Mouse (Mus musculus) embryonic facial prominence, embryonic 10.5 days (tissue): ENCODE measurements around the gene Ms4a18. TPM values are rescaled to one million over a fixed set of nuclear protein-coding genes. Genes with fewer than 3 reads are reported as not detected.

Experiments used
- DNase-seq: peaks from one replicate; pipeline ENCODE4 v3.0.0-alpha.2; 2017; ENCODE audit warnings: low spot score
- H3K27ac ChIP-seq: fragments of 300-500 bp; sonication (generic); replicated peaks from 2 replicates; pipeline ENCODE4 v1.5.1; 2016; ENCODE audit warnings: mild to moderate bottlenecking
- H3K27me3 ChIP-seq: fragments of 300-500 bp; sonication (generic); replicated peaks from 2 replicates; pipeline ENCODE4 v1.6.1; 2016; ENCODE audit warnings: low read depth, mild to moderate bottlenecking; ENCODE audit not compliant: poor library complexity, severe bottlenecking
- H3K36me3 ChIP-seq: fragments of 300-500 bp; sonication (generic); replicated peaks from 2 replicates; pipeline ENCODE4 v1.6.1; 2016; ENCODE audit warnings: mild to moderate bottlenecking, moderate library complexity
- H3K4me1 ChIP-seq: fragments of 300-500 bp; sonication (generic); 2 replicates; pipeline ENCODE4 v1.6.1; 2016
- H3K4me3 ChIP-seq: fragments of 300-500 bp; sonication (generic); 2 replicates; pipeline ENCODE4 v1.5.1; 2016; ENCODE audit warnings: mild to moderate bottlenecking, moderate library complexity
- H3K9me3 ChIP-seq: fragments of 300-500 bp; sonication (generic); 2 replicates; pipeline ENCODE4 v1.6.1; 2016; ENCODE audit warnings: mild to moderate bottlenecking
- WGBS: fragments of 180-500 bp; shearing (Covaris S2); methylation state at CpG from one replicate; pipeline ENCODE4 v1.1.7; 2016; 5-methylcytosine and 5-hydroxymethylcytosine counted together
- polyA plus RNA-seq: library from polyadenylated mRNA; unstranded; fragments of >200 nt; fragmentation: Nextera tagmentation; extraction: Ambion mirVana; gene quantifications from 2 replicates; pipeline ENCODE4 v1.2.1, GENCODE M21; 2016

Gene Ms4a18
- polyA plus RNA-seq, 1 experiment from 2014 or later, result not detected

DNA sequence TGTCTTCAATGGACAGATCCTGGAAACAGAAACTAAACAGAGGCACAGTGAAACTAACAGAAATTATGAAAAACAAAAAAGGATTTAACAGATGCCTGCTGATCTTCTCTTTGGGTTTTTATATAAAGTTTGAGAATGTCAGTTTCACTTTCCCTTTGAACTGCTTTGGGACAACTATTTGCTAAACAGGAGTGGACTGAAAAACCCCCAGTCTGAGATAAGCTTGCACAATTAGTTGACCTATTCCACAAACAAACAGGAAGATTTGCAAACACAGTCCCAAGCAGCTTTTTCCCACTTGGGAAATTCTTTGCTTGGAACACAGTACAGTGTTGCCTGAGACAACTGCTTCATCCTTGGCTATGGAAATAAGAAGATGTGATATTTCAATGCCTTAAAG lies 19.7 kb upstream of the Ms4a18 start:
- no peak overlapping the region for H3K27ac ChIP-seq
- H3K4me1 ChIP-seq, result no peaks in the 10 kb centered on the region
- no peaks in the 10 kb centered on the region for H3K27me3 ChIP-seq
- H3K9me3 ChIP-seq, result 0 out of 2 replicates have a peak, but pooled peaks cover 3% of the 10 kb centered on the region
- no peaks in the 10 kb centered on the region for H3K36me3 ChIP-seq
- no peak overlapping the region for H3K4me3 ChIP-seq
- no peak for DNase-seq

DNA sequence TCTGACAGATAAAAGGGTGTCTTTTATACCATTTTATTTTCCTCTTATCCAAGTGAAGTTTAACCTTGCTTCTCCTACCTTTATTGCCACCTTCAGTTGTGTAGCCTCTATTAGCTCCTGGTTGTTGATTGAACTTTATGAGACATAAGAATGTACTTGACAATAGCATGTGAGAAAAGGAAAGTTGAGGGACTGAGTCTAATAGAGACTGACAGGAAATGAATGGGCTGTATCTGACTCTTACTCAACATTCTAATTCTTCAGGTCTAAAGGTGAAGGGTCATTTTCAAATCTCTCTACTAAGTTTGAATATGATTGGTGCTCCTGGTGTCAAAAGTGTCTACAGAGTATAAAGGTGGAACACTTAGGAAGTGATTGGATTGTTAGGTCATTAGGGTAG lies 4.6 kb upstream of the Ms4a18 start:
- Histone ChIP-seq H3K27ac (no peak overlapping the region), H3K9me3 (no peaks in the 10 kb centered on the region), H3K36me3 (no peaks in the 10 kb centered on the region), H3K4me3 (no peak overlapping the region), H3K27me3 (no peaks in the 10 kb centered on the region), H3K4me1 (no peaks in the 10 kb centered on the region)
- DNase-seq, result no peak

DNA sequence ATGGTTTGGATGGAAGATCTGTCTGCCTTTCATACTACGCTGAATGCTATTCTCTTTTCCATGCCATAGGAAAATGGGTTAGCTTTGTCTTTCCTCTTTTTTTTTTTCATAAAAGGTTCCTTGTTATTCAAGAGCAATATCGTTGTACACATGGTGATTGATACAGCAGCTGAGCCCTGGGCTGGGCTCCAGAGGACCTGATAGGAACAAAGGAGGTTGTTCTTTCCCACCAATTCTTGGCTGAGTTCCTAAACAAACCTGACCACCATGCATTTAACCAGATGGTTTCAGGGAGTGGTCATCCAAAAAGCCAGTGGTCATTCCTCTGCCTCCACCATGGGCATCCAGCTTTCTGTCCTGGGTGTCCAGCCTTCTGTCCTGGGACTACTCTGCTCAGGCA lies 580 bp downstream of the Ms4a18 start:
- 84% methylated on average over 2 of the region's 2 CpGs for WGBS
- Histone ChIP-seq H3K4me3 (no peak overlapping the region), H3K4me1 (no peaks in the 10 kb centered on the region), H3K27ac (no peak overlapping the region), H3K36me3 (no peaks in the 10 kb centered on the region), H3K27me3 (no peaks in the 10 kb centered on the region), H3K9me3 (no peaks in the 10 kb centered on the region)
- no peak for DNase-seq

DNA sequence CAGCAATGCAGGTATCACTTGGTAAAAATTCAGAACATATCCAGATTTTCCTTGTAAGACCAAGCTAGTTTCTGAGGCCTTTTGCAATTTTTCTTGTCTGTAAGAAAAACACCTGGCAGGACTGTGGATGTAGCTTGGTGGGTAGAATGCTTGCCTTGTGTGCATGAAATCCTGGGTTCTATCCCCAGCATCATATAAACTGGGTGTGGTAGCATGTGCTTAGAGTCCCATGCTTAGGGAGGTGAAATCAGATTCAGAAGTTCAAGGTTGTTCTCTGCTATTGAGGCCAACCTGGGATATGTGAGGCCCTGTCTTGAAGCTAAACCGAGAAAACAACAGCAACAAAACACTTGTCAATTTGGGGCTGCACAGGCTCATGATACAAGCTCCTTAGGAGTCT lies 1.8 kb downstream of the Ms4a18 start:
- 77% methylated on average over 1 of the region's 1 CpGs for WGBS
- H3K4me3 ChIP-seq, result no peak overlapping the region

DNA sequence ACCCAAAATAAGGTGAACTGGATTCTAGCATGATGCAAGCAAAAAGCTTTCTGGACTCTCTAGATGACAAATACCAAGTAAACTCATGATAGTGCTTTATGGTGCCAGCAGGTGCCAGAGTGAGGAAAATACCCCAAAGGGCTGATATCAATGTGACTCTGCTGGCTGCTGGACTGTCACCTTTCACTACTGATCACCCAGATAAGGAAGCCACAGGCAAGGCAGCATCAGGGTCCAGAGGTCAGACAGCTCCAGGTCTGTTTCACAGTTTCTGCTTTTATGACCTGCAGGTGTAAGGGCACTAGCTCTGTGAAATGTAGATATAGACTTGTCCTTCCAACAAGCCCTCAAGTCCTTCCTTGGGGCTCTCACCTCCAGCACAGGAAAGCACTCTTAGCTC lies 2.4 kb downstream of the Ms4a18 start:
- no peak overlapping the region for H3K4me3 ChIP-seq
- H3K4me1 ChIP-seq, result no peaks in the 10 kb centered on the region
- H3K27ac ChIP-seq, result no peak overlapping the region
- H3K36me3 ChIP-seq, result no peaks in the 10 kb centered on the region
- no peaks in the 10 kb centered on the region for H3K27me3 ChIP-seq
- DNase-seq, result no peak
- H3K9me3 ChIP-seq, result no peaks in the 10 kb centered on the region

More for the DNA sequence above, 1.8 kb downstream of the Ms4a18 start:
- DNase-seq, result no peak
- Histone ChIP-seq H3K9me3 (no peaks in the 10 kb centered on the region), H3K36me3 (no peaks in the 10 kb centered on the region), H3K27me3 (no peaks in the 10 kb centered on the region), H3K27ac (no peak overlapping the region), H3K4me1 (no peaks in the 10 kb centered on the region)

DNA sequence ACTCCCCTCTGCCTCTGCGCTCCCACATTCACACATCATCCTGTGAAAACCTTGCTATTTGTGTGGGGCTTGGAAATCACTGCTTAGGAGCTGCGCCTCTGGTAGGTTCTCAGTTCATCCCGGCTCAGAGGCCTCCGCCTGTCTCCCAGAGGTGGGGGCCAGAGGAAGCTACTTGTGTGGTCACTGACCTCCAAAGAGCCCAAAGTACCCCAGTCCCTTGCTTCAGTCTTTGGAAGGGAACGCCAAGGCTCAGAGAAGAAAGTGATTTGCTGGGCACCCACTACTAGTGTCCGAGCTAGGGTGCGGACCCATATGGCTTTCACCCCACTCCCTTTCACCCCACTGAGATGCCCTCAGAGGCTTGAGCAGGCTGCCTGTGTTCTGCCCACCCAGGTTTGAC lies 24.7 kb downstream of the Ms4a18 start, which contains the start of gene Ms4a15:
Gene Ms4a15 (minus strand): TSS at position 101 of the 400 bp plus-strand sequence.
- WGBS, result 84% methylated on average over 7 of the region's 7 CpGs
- H3K4me1 ChIP-seq, result no peaks in the 10 kb centered on the region
- no peaks in the 10 kb centered on the region for H3K36me3 ChIP-seq
- H3K9me3 ChIP-seq, result no peaks in the 10 kb centered on the region
- H3K4me3 ChIP-seq, result no peak within 1 kb of the TSS
- no peak for DNase-seq
- no peaks in the 10 kb centered on the region for H3K27me3 ChIP-seq
- no peak within 1 kb of the TSS for H3K27ac ChIP-seq

DNA sequence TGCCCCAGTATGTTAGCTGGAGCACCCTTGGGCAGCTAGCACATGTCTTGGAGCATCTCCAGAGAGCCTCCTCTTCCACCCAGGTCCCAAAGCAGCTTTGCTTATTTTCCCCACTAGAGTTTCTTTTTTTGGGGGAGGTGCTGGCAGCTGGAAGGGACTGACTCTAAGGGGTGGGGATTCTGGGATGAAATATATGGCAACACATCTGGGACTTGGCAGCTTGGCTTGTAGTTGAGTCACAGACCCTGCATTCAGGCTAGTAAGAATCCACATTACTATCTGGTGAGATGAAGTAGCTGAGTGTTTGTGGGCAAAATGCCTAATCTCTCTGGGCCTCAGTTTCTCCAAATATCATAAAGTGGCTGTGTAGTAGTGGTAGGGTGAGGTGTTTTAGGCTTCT lies 25.9 kb downstream of the Ms4a18 start:
- H3K27ac ChIP-seq, result no peak overlapping the region
- H3K4me1 ChIP-seq, result no peaks in the 10 kb centered on the region
- H3K9me3 ChIP-seq, result no peaks in the 10 kb centered on the region
- no peak overlapping the region for H3K4me3 ChIP-seq
- DNase-seq, result no peak
- no peaks in the 10 kb centered on the region for H3K27me3 ChIP-seq
- H3K36me3 ChIP-seq, result no peaks in the 10 kb centered on the region

DNA sequence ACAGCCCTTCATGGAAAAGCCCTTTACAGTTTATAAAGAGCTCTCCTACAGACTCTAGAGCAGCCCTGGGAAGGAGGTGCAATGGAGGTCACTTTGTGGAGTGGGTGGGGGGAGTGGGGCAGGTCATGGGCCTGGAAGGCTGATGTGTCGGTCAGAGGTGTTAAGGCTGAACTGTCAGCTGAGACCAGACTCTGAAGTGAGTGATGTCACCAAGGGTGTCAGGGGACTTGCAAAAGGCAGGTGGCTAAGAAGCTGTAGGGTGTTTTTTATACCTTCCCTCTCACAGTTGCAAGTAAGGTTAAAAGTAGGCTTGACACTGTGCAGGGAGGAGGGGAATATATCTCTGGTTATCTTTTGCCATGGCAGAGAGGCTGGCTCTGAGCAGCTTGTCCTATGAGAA lies 27.1 kb downstream of the Ms4a18 start:
- WGBS, result 66% methylated on average over 1 of the region's 1 CpGs
- Histone ChIP-seq H3K36me3 (no peaks in the 10 kb centered on the region), H3K9me3 (no peaks in the 10 kb centered on the region), H3K27me3 (no peaks in the 10 kb centered on the region), H3K4me1 (no peaks in the 10 kb centered on the region), H3K27ac (no peak overlapping the region), H3K4me3 (no peak overlapping the region)
- DNase-seq, result no peak

DNA sequence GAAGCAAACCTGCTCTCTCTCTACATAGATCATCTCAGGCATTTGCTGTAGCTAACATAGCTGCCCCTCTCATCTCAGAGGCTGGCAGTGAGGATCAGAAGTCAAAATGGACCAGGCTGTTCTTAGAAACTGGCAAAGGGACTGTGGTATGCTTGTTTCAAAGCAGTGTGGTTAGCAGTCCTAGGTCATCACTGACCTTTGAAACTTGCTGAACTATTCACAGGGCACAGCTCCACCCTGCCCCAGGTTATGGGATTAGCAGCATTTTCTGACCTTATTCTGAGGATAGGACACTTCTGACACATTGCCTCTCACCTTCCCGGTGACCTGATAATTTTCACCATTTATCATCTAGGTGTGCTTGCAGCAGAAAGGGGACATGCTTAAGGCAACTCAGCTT lies 29.3 kb downstream of the Ms4a18 start:
- WGBS, result 87% methylated on average over 1 of the region's 1 CpGs
- Histone ChIP-seq H3K27me3 (no peaks in the 10 kb centered on the region), H3K4me3 (no peak overlapping the region), H3K27ac (no peak overlapping the region), H3K4me1 (no peaks in the 10 kb centered on the region), H3K36me3 (no peaks in the 10 kb centered on the region), H3K9me3 (no peaks in the 10 kb centered on the region)
- no peak for DNase-seq

DNA sequence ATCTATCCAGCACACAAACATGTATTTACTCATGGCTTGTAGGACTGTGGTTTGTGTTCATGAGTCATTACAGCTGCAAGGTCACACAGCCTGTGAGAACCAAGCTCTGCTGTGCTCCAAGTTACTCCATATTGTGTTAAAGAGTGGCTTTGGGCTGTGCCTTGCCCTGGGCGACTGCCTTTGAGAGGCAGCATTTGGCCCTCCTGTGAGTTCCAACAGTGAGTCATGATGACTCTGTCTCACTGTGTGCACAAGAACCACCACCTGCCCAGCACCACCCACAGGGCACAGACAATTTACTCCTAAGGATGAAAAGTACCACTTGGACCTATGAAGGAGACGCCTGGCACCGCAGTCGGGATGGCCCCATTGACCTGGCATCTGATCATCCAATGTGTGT lies 31.9 kb downstream of the Ms4a18 start:
- no peak overlapping the region for H3K27ac ChIP-seq
- H3K27me3 ChIP-seq, result no peaks in the 10 kb centered on the region
- 88% methylated on average over 4 of the region's 4 CpGs for WGBS
- H3K36me3 ChIP-seq, result no peaks in the 10 kb centered on the region
- no peaks in the 10 kb centered on the region for H3K9me3 ChIP-seq
- no peak for DNase-seq
- no peak overlapping the region for H3K4me3 ChIP-seq
- H3K4me1 ChIP-seq, result no peaks in the 10 kb centered on the region

DNA sequence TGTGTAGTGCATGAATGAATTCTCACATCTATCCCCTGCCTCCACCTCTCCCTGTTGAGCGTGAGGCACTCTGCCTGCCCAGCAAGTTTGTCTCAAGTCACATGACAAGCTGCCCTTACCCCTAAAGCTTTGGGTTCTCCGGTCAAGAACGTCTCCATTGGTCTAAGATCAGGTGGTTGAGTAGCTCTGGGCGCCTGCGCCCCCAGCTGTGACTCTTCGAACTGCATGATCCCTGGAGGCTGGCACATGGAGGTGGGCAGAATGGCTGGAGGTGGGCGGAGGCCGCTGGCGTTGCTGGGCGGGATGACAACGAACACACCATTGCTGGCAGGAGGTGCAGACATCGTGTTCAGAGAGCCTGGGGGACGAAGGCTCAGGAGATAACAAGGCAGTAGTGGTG lies 33.3 kb downstream of the Ms4a18 start:
- 76% methylated on average over 13 of the region's 13 CpGs for WGBS
- H3K36me3 ChIP-seq, result no peaks in the 10 kb centered on the region
- peaks cover 6% of the 10 kb centered on the region for H3K4me1 ChIP-seq
- no peaks in the 10 kb centered on the region for H3K9me3 ChIP-seq
- H3K27ac ChIP-seq, result no peak overlapping the region
- no peaks in the 10 kb centered on the region for H3K27me3 ChIP-seq
- no peak overlapping the region for H3K4me3 ChIP-seq
- no peak for DNase-seq

DNA sequence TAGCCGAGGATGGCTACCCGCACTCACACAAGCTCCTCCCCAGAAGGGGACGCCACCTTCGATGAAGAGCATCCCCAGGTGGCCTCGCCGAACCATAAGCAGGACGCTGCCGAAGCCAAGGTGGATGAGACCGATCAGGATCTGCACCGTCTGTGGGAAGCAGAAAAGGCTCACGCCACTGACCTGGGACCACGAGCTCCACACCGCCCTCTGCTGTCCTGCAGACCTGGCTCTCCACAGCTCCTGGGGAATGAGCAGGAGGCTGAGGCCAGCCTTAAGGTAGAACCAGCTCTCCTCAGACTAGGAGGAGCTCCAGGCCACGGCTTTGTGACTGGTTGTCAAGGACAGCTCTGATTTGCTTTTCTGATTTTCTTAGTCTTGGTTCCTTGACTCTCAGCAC lies 34.7 kb downstream of the Ms4a18 start:
- H3K4me3 ChIP-seq, result peak overlapping the region; percentile 33; the same call in 1 of the 2 replicates
- no peaks in the 10 kb centered on the region for H3K27me3 ChIP-seq
- peaks cover 9% of the 10 kb centered on the region for H3K4me1 ChIP-seq
- H3K27ac ChIP-seq, result no peak overlapping the region
- no peaks in the 10 kb centered on the region for H3K36me3 ChIP-seq
- WGBS, result 23% methylated on average over 14 of the region's 14 CpGs
- H3K9me3 ChIP-seq, result no peaks in the 10 kb centered on the region
- DNase-seq, result peak; percentile 54

DNA sequence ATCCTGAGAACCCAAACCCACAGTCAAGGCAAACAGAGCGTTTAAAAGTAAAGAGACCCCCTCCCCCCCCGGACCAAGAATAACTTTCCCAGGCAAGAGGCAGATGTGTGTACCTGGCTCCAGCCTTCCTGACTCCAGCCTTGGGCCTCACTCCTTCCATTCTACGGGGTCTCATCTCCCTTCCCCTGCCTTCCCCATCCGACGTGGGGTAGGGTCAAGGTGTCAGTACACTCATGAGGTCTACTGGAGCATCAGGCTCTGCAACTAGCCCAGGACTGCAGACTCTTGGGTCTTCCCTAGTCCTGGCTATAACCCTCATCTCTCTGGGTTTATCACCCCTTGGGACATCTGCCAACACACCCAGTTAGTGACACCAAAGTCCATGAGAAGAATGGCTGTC lies 37.6 kb downstream of the Ms4a18 start:
- Histone ChIP-seq H3K9me3 (no peaks in the 10 kb centered on the region), H3K36me3 (no peaks in the 10 kb centered on the region), H3K4me3 (no peak overlapping the region), H3K4me1 (peaks cover 9% of the 10 kb centered on the region), H3K27me3 (no peaks in the 10 kb centered on the region), H3K27ac (no peak overlapping the region)
- DNase-seq, result no peak
- 92% methylated on average over 5 of the region's 5 CpGs for whole genome bisulfite sequencing
